Mouse (Mus musculus): ENCODE measurements around the gene Fbxo22. TPM values are rescaled to one million over a fixed set of nuclear protein-coding genes. Genes with fewer than 3 reads are reported as not detected.
"Not testable (repeated sequence)": the region's sequence is repeated elsewhere in the genome, so short reads cannot be mapped to it uniquely, and the experiment has no call there.

Fbxo22 gene
- polyA plus RNA-seq, 1 experiment: 19.0 TPM

- Histone ChIP-seq H3K4me1 (ENCODE audit: control insufficient read depth, insufficient read depth, insufficient read length, low read length) (peaks cover 11% of the 10 kb centered on the region), H3K27ac (replicated peaks; ENCODE audit: low read depth, low read length) (no peak overlapping the region), H3K4me3 (ENCODE audit: insufficient read depth, low read depth, low read length) (no peak overlapping the region)
Measured at GRCm38 (mm10) chr9:55248465-55248864, 39.7 kb downstream of the Fbxo22 start.

DNA sequence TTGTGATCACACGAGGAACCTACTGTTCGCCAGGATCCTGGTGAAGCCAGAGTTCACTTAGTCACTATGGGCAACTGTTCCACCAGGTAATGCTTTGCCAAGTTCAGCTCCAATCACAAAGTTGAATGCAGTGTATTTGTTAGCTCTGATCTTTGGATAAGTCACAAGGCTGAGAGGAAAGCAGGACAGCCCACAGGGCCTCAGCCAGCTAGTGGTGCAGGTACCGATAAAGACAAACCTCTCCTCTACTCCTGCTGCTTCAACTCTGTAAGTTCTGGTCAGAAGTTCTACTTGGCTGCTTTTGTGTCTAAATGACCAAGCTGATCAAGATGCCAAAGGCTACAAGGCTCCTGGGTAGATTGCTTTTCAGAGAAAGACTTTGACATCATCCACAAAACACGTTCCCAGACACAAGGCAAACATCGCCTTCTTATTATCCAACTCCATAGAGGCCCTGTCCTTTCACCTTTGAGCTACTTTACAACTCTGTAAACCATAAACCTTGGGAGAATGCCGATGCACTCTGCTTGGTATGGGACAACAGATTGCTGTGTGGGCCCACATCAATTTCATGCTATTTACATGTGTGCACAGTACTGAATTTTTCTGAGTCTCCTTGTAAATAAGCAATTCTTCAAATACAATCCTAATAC, 42.0 kb downstream of the Fbxo22 start:
- peaks cover 17% of the 10 kb centered on the region for H3K4me1 ChIP-seq (ENCODE audit: control insufficient read depth, insufficient read depth, insufficient read length, low read length)
- H3K27ac ChIP-seq (replicated peaks; ENCODE audit: low read depth, low read length): peak overlapping the region; percentile 95
- no peak overlapping the region for H3K4me3 ChIP-seq (ENCODE audit: insufficient read depth, low read depth, low read length)

- H3K27ac ChIP-seq (replicated peaks; ENCODE audit: low read depth, low read length): peak overlapping the region; percentile 82
- H3K4me1 ChIP-seq (ENCODE audit: control insufficient read depth, insufficient read depth, insufficient read length, low read length): not testable (repeated sequence)
Measured at GRCm38 (mm10) chr9:55252097-55252496, 43.4 kb downstream of the Fbxo22 start.

DNA sequence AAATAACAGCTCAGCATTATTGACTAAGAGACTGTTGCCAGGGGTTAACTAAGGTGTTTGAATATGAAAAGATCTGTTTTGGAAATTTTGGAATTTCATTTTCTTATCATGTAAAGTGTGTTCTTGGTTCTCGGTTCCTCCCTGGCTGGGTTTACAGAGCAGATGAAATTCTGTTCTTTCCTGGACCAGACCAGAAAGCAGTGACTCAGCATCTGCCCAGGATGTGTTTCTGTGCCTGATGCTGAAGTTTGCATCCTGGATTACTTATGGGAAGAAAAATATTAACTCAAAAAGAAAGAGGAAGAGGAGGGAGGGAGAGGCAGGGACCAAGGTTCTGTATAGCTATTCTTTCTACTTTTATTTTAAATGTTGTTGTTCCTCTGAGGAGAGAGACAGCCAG, 45.1 kb downstream of the Fbxo22 start:
- Histone ChIP-seq H3K4me1 (ENCODE audit: control insufficient read depth, insufficient read depth, insufficient read length, low read length) (peaks cover 9% of the 10 kb centered on the region), H3K27ac (replicated peaks; ENCODE audit: low read depth, low read length) (peak overlapping the region; percentile 97), H3K4me3 (ENCODE audit: insufficient read depth, low read depth, low read length) (no peak overlapping the region)

More at GRCm38 (mm10) chr9:55252097-55252496, 43.4 kb downstream of the Fbxo22 start:
- H3K4me3 ChIP-seq (ENCODE audit: insufficient read depth, low read depth, low read length): not testable (repeated sequence)

GRCm38 (mm10) chr9:55255056-55255455, 46.3 kb downstream of the Fbxo22 start:
- Histone ChIP-seq H3K4me1 (ENCODE audit: control insufficient read depth, insufficient read depth, insufficient read length, low read length) (peaks cover 9% of the 10 kb centered on the region), H3K4me3 (ENCODE audit: insufficient read depth, low read depth, low read length) (no peak overlapping the region), H3K27ac (replicated peaks; ENCODE audit: low read depth, low read length) (peak overlapping the region; percentile 93)

- H3K4me1 ChIP-seq (ENCODE audit: control insufficient read depth, insufficient read depth, insufficient read length, low read length): peaks cover 8% of the 10 kb centered on the region
- H3K27ac ChIP-seq (replicated peaks; ENCODE audit: low read depth, low read length): peak overlapping the region; percentile 88
- H3K4me3 ChIP-seq (ENCODE audit: insufficient read depth, low read depth, low read length): no peak overlapping the region
Measured at GRCm38 (mm10) chr9:55255604-55256003, 46.9 kb downstream of the Fbxo22 start.

DNA sequence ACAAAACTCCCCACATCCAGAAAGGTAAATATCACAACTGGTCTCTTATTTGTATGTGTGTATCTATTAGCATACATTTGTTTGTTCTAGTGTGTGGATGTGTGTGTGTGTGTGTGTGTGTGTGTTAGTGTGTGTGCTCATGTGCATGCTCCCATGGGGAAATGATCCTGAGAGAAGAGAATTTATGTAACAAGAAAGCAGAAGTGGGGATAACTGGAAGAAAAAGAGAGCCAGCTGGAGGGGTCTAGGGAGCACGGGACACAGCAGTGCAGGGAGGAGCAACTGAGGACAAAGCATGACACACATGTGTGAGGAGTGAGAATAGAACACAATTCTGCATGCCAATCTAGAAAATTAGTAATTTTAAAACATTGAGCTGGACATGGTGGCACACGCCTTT, 48.4 kb downstream of the Fbxo22 start:
- H3K4me1 ChIP-seq (ENCODE audit: control insufficient read depth, insufficient read depth, insufficient read length, low read length): peaks cover 9% of the 10 kb centered on the region
- H3K27ac ChIP-seq (replicated peaks; ENCODE audit: low read depth, low read length): peak overlapping the region; percentile 74
- no peak overlapping the region for H3K4me3 ChIP-seq (ENCODE audit: insufficient read depth, low read depth, low read length)

DNA sequence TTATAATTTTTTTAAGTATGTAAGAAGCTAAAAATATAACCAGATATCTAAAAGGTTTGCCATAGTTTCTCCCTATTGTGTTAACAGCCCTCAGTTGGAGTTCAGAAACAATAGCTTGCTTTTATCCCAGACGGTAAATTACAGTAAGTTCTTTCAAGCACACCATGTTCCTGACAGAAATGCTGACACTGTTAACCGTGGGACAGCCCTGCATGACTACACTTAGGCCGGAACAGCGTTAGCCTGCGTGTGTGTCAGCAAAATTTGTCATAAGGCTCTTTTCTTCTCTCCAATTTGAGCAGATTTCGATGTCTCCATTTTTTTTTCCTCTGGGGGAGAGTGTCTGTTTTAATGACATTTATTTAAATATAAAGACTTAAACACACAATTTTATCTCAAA, 51.0 kb downstream of the Fbxo22 start:
- H3K4me1 ChIP-seq (ENCODE audit: control insufficient read depth, insufficient read depth, insufficient read length, low read length): peaks cover 4% of the 10 kb centered on the region

DNA sequence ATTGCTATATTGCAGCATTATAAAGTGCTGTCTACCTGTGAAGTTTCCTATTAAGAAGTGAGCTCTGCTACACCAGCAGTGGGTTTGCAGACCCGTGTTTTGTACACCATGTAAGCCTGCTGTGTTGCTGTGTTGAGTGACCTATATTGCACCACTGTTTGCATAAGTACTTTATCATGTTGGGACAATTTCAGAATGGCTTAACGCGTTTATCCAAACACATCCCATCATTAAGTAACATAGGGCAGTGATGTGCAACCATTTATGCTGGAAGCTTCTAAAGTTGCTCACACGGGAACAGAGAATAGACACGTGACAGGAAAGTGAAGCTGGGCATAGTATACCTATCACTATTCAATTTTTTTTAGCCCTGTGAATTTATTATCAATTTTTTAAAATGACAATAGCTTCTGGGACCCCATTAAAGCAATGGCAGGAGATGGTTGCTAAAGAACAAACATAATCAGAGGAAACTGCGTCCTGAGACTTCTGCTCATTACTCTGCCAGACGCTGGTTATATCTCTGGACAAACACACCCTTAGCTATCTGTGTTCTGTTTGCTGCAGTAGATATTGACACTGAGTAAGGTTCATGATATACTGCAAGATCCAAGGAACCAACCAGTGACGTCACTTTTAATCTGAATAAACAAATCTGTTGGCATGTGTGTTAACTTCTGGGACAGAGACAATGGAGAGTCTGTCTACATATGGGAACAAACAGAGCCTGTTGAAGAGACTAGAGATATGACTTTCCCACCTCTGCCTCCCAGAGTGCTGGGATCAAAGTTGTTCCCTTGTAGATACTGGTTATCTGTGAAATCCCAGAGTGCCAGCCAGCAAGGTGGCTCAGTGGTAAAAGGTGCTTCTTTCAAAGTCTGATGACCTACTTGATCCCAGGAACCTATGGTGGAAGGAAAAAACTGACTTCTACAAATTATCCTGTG, 55.9 kb downstream of the Fbxo22 start:
- Histone ChIP-seq H3K4me1 (ENCODE audit: control insufficient read depth, insufficient read depth, insufficient read length, low read length) (peaks cover 4% of the 10 kb centered on the region), H3K27ac (replicated peaks; ENCODE audit: low read depth, low read length) (no peak overlapping the region), H3K4me3 (ENCODE audit: insufficient read depth, low read depth, low read length) (no peak overlapping the region)

More for the DNA sequence above, 51.0 kb downstream of the Fbxo22 start:
- peak overlapping the region; percentile 20; the same call in 1 of the 2 replicates for H3K27ac ChIP-seq (replicated peaks; ENCODE audit: low read depth, low read length)
- H3K4me3 ChIP-seq (ENCODE audit: insufficient read depth, low read depth, low read length): no peak overlapping the region

DNA sequence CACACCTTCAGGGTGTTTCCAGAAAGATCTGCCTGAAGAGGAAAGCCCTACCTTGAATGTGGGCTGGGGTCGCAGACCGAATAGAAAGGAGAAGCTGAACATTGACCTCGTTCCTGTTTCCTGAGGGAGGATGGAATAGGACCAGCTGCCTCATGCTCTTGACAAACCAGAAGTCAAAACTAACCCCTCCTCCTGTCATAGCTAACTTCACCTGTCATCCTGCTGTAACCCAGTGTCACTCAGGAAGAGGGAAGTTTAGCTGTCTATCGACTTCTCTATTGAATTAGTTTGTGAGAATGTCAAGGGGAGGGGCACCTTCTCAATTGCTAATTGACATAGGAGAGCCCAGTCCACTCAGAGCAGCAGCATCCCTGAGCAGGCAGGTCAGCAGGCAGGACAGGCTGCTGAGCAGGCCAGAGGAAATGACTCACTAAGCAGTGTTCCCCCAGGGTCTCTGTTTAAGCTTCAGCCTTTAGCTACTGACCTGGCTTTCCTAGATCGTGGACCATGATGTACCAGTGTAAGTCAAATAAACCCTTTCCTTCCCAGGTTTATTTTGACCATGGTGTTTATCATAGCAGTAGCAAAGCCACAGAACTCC, 63.3 kb downstream of the Fbxo22 start:
- H3K4me3 ChIP-seq (ENCODE audit: insufficient read depth, low read depth, low read length): no peak overlapping the region
- peaks cover 2% of the 10 kb centered on the region for H3K4me1 ChIP-seq (ENCODE audit: control insufficient read depth, insufficient read depth, insufficient read length, low read length)
- H3K27ac ChIP-seq (replicated peaks; ENCODE audit: low read depth, low read length): 0 out of 2 replicates have a peak overlapping the region, but pooled peaks have one; percentile 0

DNA sequence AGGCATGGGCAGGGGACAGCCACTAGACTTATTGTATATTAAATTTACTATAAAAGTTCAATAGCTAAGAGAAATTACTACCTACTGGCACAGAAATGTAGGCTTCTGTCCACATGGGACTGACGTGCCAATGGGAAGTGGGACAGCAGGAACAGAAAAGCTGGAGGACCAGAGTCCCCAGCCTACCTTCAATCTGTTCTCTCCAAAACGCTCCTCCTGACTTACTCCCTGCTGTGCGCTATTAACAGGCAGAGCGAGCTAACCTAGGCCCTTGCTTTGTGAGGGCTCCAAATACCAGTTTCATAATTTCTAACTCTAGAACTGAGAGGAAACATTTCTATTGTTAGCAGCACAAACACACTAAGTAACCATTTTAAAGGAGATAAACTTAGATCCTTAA, 65.2 kb downstream of the Fbxo22 start:
- Histone ChIP-seq H3K4me3 (ENCODE audit: insufficient read depth, low read depth, low read length) (no peak overlapping the region), H3K27ac (replicated peaks; ENCODE audit: low read depth, low read length) (0 out of 2 replicates have a peak overlapping the region, but pooled peaks have one; percentile 58)

More for the DNA sequence above, 65.2 kb downstream of the Fbxo22 start:
- no peaks in the 10 kb centered on the region; the same call in none of the 2 replicates for H3K4me1 ChIP-seq (ENCODE audit: control insufficient read depth, insufficient read depth, insufficient read length, low read length)

Other genes starting within 250 kb of the Fbxo22 start
- not detected in 2 replicates for gene Chrna5, start 228.0 kb upstream of the Fbxo22 start, polyA plus RNA-seq (2012; ENCODE audit: insufficient read depth, insufficient read length, missing spikeins)
- gene Chrna3, start 182.4 kb upstream of the Fbxo22 start, polyA plus RNA-seq (2012; ENCODE audit: insufficient read depth, insufficient read length, missing spikeins): not detected in 2 replicates
- not detected in 2 replicates for gene Chrnb4, start 160.1 kb upstream of the Fbxo22 start, polyA plus RNA-seq (2012; ENCODE audit: insufficient read depth, insufficient read length, missing spikeins)
- gene Ube2q2, start 60.1 kb upstream of the Fbxo22 start, polyA plus RNA-seq (2012; ENCODE audit: insufficient read depth, insufficient read length, missing spikeins): 43.9 and 50.8 TPM in 2 replicates
- gene Nrg4, start 117.9 kb downstream of the Fbxo22 start, polyA plus RNA-seq (2012; ENCODE audit: insufficient read depth, insufficient read length, missing spikeins): 184 and 242 TPM in 2 replicates
- gene Tmem266, start 118.0 kb downstream of the Fbxo22 start, polyA plus RNA-seq (2012; ENCODE audit: insufficient read depth, insufficient read length, missing spikeins): 1.1 and 1.5 TPM in 2 replicates